Mouse (Mus musculus): Measurements from ENCODE around the gene Irak4. TPM values are rescaled to one million over a fixed set of nuclear protein-coding genes. Genes with fewer than 3 reads are reported as not detected.

Irak4 gene
- polyA plus RNA-seq, 1 experiment = 9.7 TPM

DNA sequence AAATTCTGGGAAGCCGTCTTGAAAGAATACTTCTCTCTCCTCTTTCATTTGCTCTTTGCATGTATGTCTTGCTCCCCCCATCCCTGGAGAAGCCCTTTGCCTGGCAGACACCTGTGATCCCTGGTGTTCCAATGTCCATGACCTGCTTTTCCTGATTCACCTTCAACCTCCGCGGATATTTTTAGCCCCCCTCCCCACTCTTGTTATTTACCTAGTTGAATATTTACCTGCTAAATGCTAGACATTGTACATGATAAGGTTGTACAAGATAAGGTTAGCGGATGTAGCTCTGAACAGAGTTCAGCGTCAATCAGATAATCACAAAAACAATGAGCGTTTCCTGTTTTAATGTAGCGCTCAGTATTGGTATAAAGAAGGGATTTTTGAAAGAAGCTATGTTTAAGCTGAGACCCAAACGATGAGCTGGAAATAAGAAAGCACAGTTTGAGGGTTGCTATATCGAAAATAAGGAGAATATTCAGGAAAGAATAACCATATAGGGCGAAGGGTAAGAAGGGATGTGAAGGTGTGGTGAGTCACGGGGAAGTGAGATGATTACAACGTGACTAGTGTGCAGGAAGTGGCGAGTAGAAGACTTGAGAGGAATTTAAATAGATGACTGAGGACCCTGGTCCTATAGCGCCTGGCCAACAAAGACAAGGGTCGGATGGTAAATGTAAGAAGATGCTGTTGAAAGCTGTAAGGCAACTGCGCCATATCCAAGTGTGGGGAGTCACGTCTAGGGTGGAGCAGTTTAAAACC lies 15.6 kb downstream of the Irak4 start:
- WGBS = 77% methylated on average over 17 of the region's 17 CpGs
- no peak for DNase-seq
- Histone ChIP-seq H3K4me1 (ENCODE audit: control insufficient read depth, insufficient read depth, low read length) (no peaks in the 10 kb centered on the region), H3K36me3 (ENCODE audit: control insufficient read depth, insufficient read depth, low read length) (no peaks in the 10 kb centered on the region; the same call in 1 of the 2 replicates), H3K27me3 (replicated peaks; ENCODE audit: control insufficient read depth, insufficient read depth, low read length) (no peaks in the 10 kb centered on the region), H3K27ac (ENCODE audit: insufficient read depth, low read depth, low read length) (no peak overlapping the region), H3K4me3 (ENCODE audit: insufficient read depth, low read depth, low read length) (no peak overlapping the region)
- no peak for TF ChIP-seq POLR2A (IDR thresholded peaks at IDR 0.05; ENCODE audit: low read depth, low read length)
- no peak for TF ChIP-seq CTCF (conservative IDR thresholded peaks at IDR 0.05; ENCODE audit: insufficient read depth, insufficient read length, low read depth, low read length)

- 92% methylated on average over 2 of the region's 2 CpGs for WGBS
- no peaks in the 10 kb centered on the region; the same call in 1 of the 2 replicates for H3K36me3 ChIP-seq (ENCODE audit: control insufficient read depth, insufficient read depth, low read length)
- H3K4me3 ChIP-seq (ENCODE audit: insufficient read depth, low read depth, low read length) = no peak overlapping the region
- H3K27me3 ChIP-seq (replicated peaks; ENCODE audit: control insufficient read depth, insufficient read depth, low read length) = no peaks in the 10 kb centered on the region
- TF ChIP-seq CTCF (conservative IDR thresholded peaks at IDR 0.05; ENCODE audit: insufficient read depth, insufficient read length, low read depth, low read length) = no peak
- no peak for TF ChIP-seq POLR2A (IDR thresholded peaks at IDR 0.05; ENCODE audit: low read depth, low read length)
- no peak for DNase-seq
- H3K4me1 ChIP-seq (ENCODE audit: control insufficient read depth, insufficient read depth, low read length) = no peaks in the 10 kb centered on the region; the same call in 1 of the 2 replicates
- H3K27ac ChIP-seq (ENCODE audit: insufficient read depth, low read depth, low read length) = no peak overlapping the region
These were observed 21.5 kb downstream of the Irak4 start for GRCm38 (mm10) chr15:94564909-94565308.

GRCm38 (mm10) chr15:94565854-94566253 lies 22.4 kb downstream of the Irak4 start:
- no peak overlapping the region for H3K27ac ChIP-seq (ENCODE audit: insufficient read depth, low read depth, low read length)
- TF ChIP-seq CTCF (conservative IDR thresholded peaks at IDR 0.05; ENCODE audit: insufficient read depth, insufficient read length, low read depth, low read length) (no peak), POLR2A (IDR thresholded peaks at IDR 0.05; ENCODE audit: low read depth, low read length) (no peak)
- no peak overlapping the region for H3K4me3 ChIP-seq (ENCODE audit: insufficient read depth, low read depth, low read length)
- H3K4me1 ChIP-seq (ENCODE audit: control insufficient read depth, insufficient read depth, low read length) = no peaks in the 10 kb centered on the region; the same call in 1 of the 2 replicates
- no peak for DNase-seq
- H3K36me3 ChIP-seq (ENCODE audit: control insufficient read depth, insufficient read depth, low read length) = no peaks in the 10 kb centered on the region; the same call in 1 of the 2 replicates
- WGBS = 86% methylated on average over 9 of the region's 9 CpGs
- H3K27me3 ChIP-seq (replicated peaks; ENCODE audit: control insufficient read depth, insufficient read depth, low read length) = no peaks in the 10 kb centered on the region

DNA sequence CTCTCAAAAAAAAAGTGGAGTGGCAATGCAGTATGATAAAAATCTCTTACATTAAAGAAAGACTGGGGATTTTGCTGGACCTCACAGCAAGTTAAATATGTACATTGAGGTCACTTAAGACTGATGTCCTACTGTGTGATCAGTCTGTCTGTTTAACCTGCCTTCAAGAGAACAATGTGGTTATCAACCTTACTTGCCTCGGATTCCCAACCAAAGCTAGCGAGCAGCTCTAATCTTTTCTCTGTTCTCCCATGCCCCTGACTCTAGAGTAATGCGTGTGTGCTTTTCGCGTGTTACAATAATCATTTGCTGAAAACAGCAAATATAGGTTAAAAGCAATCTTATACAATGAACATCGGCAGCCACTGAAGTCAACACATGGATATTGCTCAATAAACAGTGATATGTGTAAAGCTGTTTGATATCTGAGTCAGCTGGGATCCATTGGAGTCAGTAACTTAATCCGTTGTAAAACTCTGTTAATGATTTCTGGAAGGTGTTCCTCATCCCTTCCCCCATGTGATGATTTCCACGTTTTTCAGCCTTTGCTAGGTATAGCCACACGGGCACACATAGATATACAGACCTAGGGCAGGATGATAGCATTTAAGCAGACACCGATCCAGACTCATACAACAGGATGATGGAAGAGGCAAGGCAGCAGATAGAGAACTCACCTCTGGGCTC lies 25.2 kb downstream of the Irak4 start:
- H3K27me3 ChIP-seq (replicated peaks; ENCODE audit: control insufficient read depth, insufficient read depth, low read length) = no peaks in the 10 kb centered on the region
- H3K27ac ChIP-seq (ENCODE audit: insufficient read depth, low read depth, low read length) = no peak overlapping the region
- H3K36me3 ChIP-seq (ENCODE audit: control insufficient read depth, insufficient read depth, low read length) = no peaks in the 10 kb centered on the region
- WGBS = 72% methylated on average over 10 of the region's 10 CpGs
- no peak for DNase-seq
- no peak overlapping the region for H3K4me3 ChIP-seq (ENCODE audit: insufficient read depth, low read depth, low read length)
- H3K4me1 ChIP-seq (ENCODE audit: control insufficient read depth, insufficient read depth, low read length) = no peaks in the 10 kb centered on the region; the same call in 1 of the 2 replicates
- TF ChIP-seq POLR2A (IDR thresholded peaks at IDR 0.05; ENCODE audit: low read depth, low read length) (no peak), CTCF (conservative IDR thresholded peaks at IDR 0.05; ENCODE audit: insufficient read depth, insufficient read length, low read depth, low read length) (no peak)

GRCm38 (mm10) chr15:94571501-94571900 lies 28.1 kb downstream of the Irak4 start:
- WGBS = 81% methylated on average over 4 of the region's 4 CpGs

GRCm38 (mm10) chr15:94572746-94573145 lies 29.3 kb downstream of the Irak4 start:
- WGBS = 75% methylated on average over 8 of the region's 8 CpGs
- TF ChIP-seq POLR2A (IDR thresholded peaks at IDR 0.05; ENCODE audit: low read depth, low read length) = no peak
- TF ChIP-seq CTCF (conservative IDR thresholded peaks at IDR 0.05; ENCODE audit: insufficient read depth, insufficient read length, low read depth, low read length) = no peak
- DNase-seq = no peak
- Histone ChIP-seq H3K4me1 (ENCODE audit: control insufficient read depth, insufficient read depth, low read length) (no peaks in the 10 kb centered on the region; the same call in 1 of the 2 replicates), H3K27ac (ENCODE audit: insufficient read depth, low read depth, low read length) (no peak overlapping the region), H3K4me3 (ENCODE audit: insufficient read depth, low read depth, low read length) (no peak overlapping the region), H3K36me3 (ENCODE audit: control insufficient read depth, insufficient read depth, low read length) (no peaks in the 10 kb centered on the region), H3K27me3 (replicated peaks; ENCODE audit: control insufficient read depth, insufficient read depth, low read length) (no peaks in the 10 kb centered on the region)

More at GRCm38 (mm10) chr15:94571501-94571900, 28.1 kb downstream of the Irak4 start:
- Histone ChIP-seq H3K4me1 (ENCODE audit: control insufficient read depth, insufficient read depth, low read length) (no peaks in the 10 kb centered on the region; the same call in 1 of the 2 replicates), H3K27me3 (replicated peaks; ENCODE audit: control insufficient read depth, insufficient read depth, low read length) (no peaks in the 10 kb centered on the region), H3K27ac (ENCODE audit: insufficient read depth, low read depth, low read length) (no peak overlapping the region), H3K36me3 (ENCODE audit: control insufficient read depth, insufficient read depth, low read length) (no peaks in the 10 kb centered on the region), H3K4me3 (ENCODE audit: insufficient read depth, low read depth, low read length) (no peak overlapping the region)
- no peak for TF ChIP-seq CTCF (conservative IDR thresholded peaks at IDR 0.05; ENCODE audit: insufficient read depth, insufficient read length, low read depth, low read length)
- no peak for TF ChIP-seq POLR2A (IDR thresholded peaks at IDR 0.05; ENCODE audit: low read depth, low read length)
- DNase-seq = no peak
